Mouse (Mus musculus) telencephalon, adult 2 months (tissue): ENCODE measurements around the gene Gm20696.

Source experiments
- DNase-seq: peaks from one replicate; pipeline ENCODE4 v3.0.0-alpha.2; 2011; ENCODE audit warnings: low read depth, low spot score

Gene Gm20696

GRCm38 (mm10) chr6:99625306-99625705 lies 41.3 kb downstream of the Gm20696 start:
- DNase-seq: no peak

- DNase-seq: no peak
Observed at GRCm38 (mm10) chr6:99624542-99624941, 42.1 kb downstream of the Gm20696 start.

- no peak for DNase-seq
Observed at GRCm38 (mm10) chr6:99623641-99624040, 43.0 kb downstream of the Gm20696 start.

- DNase-seq: no peak
Observed at GRCm38 (mm10) chr6:99621167-99621566, 45.4 kb downstream of the Gm20696 start.

GRCm38 (mm10) chr6:99620471-99620870 lies 46.1 kb downstream of the Gm20696 start:
- no peak for DNase-seq

GRCm38 (mm10) chr6:99619964-99620363 lies 46.6 kb downstream of the Gm20696 start:
- no peak for DNase-seq

- DNase-seq: no peak
Observed at GRCm38 (mm10) chr6:99619466-99619865, 47.1 kb downstream of the Gm20696 start.

GRCm38 (mm10) chr6:99617867-99618266 lies 48.7 kb downstream of the Gm20696 start:
- DNase-seq: no peak

GRCm38 (mm10) chr6:99617415-99617814 lies 49.2 kb downstream of the Gm20696 start:
- no peak for DNase-seq

- DNase-seq: no peak
Observed at GRCm38 (mm10) chr6:99615272-99615751, 51.3 kb downstream of the Gm20696 start.

GRCm38 (mm10) chr6:99614566-99615271 lies 51.9 kb downstream of the Gm20696 start:
- no peak for DNase-seq

- DNase-seq: no peak
Observed at GRCm38 (mm10) chr6:99611866-99612265, 54.7 kb downstream of the Gm20696 start.

- DNase-seq: no peak
Observed at GRCm38 (mm10) chr6:99610454-99611427, 55.9 kb downstream of the Gm20696 start.

- no peak for DNase-seq
Observed at GRCm38 (mm10) chr6:99606079-99606478, 60.5 kb downstream of the Gm20696 start.

- DNase-seq: no peak
Observed at GRCm38 (mm10) chr6:99604758-99605157, 61.8 kb downstream of the Gm20696 start.

- no peak for DNase-seq
Observed at GRCm38 (mm10) chr6:99602434-99602833, 64.2 kb downstream of the Gm20696 start.

GRCm38 (mm10) chr6:99600886-99601285 lies 65.7 kb downstream of the Gm20696 start:
- no peak for DNase-seq

- no peak for DNase-seq
Observed at GRCm38 (mm10) chr6:99600168-99600793, 66.3 kb downstream of the Gm20696 start.

GRCm38 (mm10) chr6:99599651-99600050 lies 66.9 kb downstream of the Gm20696 start:
- no peak for DNase-seq

- DNase-seq: no peak
Observed at GRCm38 (mm10) chr6:99599229-99599628, 67.4 kb downstream of the Gm20696 start.

GRCm38 (mm10) chr6:99577040-99577439 lies 89.6 kb downstream of the Gm20696 start:
- DNase-seq: no peak

- DNase-seq: no peak
Observed at GRCm38 (mm10) chr6:99575633-99576032, 91.0 kb downstream of the Gm20696 start.
